Mouse (Mus musculus) lung, adult 2 months (tissue): ENCODE results near the gene Gpx4.

Experiments used
- CTCF ChIP-seq: fragments of 200-500 bp; IDR thresholded peaks from 2 replicates; pipeline ENCODE4 v1.5.1; 2011; ENCODE audit warnings: mild to moderate bottlenecking, low read length, control low read depth; ENCODE audit not compliant: insufficient read depth
- POLR2A ChIP-seq: fragments of 200-500 bp; IDR thresholded peaks from 2 replicates; pipeline ENCODE4 v1.6.1; 2011; ENCODE audit warnings: low read depth, mild to moderate bottlenecking, control low read depth, low read length, borderline replicate concordance; ENCODE audit errors: extremely low read depth

DNA sequence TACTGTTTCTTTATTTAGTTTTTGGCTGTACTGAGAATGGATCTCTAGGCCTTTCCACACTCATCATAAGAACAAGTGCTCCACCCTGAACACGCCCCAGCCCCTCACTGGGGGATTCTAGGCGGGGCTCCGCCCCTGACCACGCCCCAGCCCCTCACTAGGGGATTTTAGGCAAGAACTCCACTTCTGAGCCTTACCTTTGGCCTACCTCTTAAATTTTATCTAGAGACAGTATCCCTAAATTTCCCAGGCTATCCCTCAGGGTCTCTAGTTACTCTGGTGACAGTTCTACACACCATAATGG is 22.0 kb upstream of the Gpx4 start:
- TF ChIP-seq CTCF (no peak), POLR2A (no peak)
